Mouse (Mus musculus) forebrain, embryonic 12.5 days (tissue): ENCODE measurements at regions not wholly inside any gene's neighbourhood (a gene's known extent, or its start where the extent isn't known, plus 50 kb on each side); places are given as distances from the start of the nearest gene placed in this dataset.

Source experiments
- ATAC-seq: fragments of 200-750 bp; cut with Nextera tagmentation; 2 replicates; pipeline ENCODE4 v1.8.0; 2017; ENCODE audit warnings: moderate TSS enrichment; ENCODE audit not compliant: low FRiP score
- H3K27ac ChIP-seq: fragments of 300-500 bp; sonication (generic); 2 replicates; pipeline ENCODE4 v1.5.1; 2016; ENCODE audit warnings: mild to moderate bottlenecking
- H3K27me3 ChIP-seq: fragments of 300-500 bp; sonication (generic); 2 replicates; pipeline ENCODE4 v1.6.1; 2016; ENCODE audit warnings: mild to moderate bottlenecking
- H3K36me3 ChIP-seq: fragments of 300-500 bp; sonication (generic); replicated peaks from 2 replicates; pipeline ENCODE4 v1.6.1; 2016; ENCODE audit warnings: mild to moderate bottlenecking
- H3K4me1 ChIP-seq: fragments of 300-500 bp; sonication (generic); 2 replicates; pipeline ENCODE4 v1.6.1; 2016
- H3K4me2 ChIP-seq: fragments of 300-500 bp; sonication (generic); 2 replicates; pipeline ENCODE4 v1.6.1; 2016; ENCODE audit warnings: mild to moderate bottlenecking, moderate library complexity
- H3K4me3 ChIP-seq: fragments of 300-500 bp; sonication (generic); replicated peaks from 2 replicates; pipeline ENCODE4 v1.5.1; 2016; ENCODE audit warnings: mild to moderate bottlenecking
- H3K9ac ChIP-seq: fragments of 300-500 bp; sonication (generic); 2 replicates; pipeline ENCODE4 v1.6.1; 2016; ENCODE audit warnings: mild to moderate bottlenecking
- H3K9me3 ChIP-seq: fragments of 300-500 bp; sonication (generic); 2 replicates; pipeline ENCODE4 v1.6.1; 2016
- WGBS: fragments of 180-500 bp; shearing (Covaris S2); methylation state at CpG from one replicate; pipeline ENCODE4 v1.1.7; 2016; 5-methylcytosine and 5-hydroxymethylcytosine counted together

DNA sequence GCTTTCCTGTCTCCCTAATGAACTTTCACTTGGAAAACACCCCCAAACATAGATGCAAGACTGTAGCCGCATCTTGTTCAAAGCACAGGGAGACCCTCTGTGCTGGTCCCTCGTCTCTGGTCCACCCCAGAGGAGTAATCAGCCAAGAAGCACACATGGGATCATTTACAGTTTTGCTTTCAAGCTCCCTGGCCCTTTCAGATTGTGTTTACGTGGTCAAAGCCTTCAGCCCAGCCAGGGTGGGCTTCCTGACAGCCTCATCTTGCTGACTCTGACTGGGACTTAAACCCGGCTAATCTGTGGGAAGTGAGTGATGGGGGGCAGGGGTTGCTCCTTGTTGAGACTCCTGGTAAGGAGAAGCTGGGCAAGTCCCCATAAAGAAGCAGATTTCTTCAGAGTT, 174.8 kb upstream of the Hes1 start:
- no peak for ATAC-seq
- H3K4me2 ChIP-seq = no peak overlapping the region
- H3K9ac ChIP-seq = no peak overlapping the region
- peaks cover 22% of the 10 kb centered on the region for H3K4me1 ChIP-seq
- no peaks in the 10 kb centered on the region for H3K36me3 ChIP-seq
- no peak overlapping the region for H3K4me3 ChIP-seq
- WGBS = 27% methylated on average over 4 of the region's 4 CpGs
- peaks cover 43% of the 10 kb centered on the region for H3K27me3 ChIP-seq
- no peaks in the 10 kb centered on the region for H3K9me3 ChIP-seq
- no peak overlapping the region for H3K27ac ChIP-seq

DNA sequence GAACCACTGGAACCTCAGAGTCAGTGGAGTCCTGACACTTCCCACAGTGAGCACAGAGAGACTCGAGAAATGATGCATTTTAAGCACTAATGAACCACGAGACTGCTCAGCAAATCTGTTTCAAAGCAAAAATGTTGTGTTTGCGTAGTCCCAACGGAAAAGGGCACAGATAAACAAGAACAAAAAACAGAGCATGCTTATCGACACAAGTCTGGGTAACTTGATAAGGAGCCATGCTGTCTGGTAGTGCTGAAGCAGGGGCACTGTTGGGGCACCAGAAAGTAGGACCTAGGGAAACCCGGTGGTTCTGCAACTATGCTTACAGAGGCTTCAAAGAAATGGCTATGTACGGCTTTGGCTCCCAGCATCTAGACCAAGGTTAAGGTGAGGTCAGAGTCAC, 172.7 kb upstream of the Hes1 start:
- Histone ChIP-seq H3K4me2 (no peak overlapping the region), H3K27ac (no peak overlapping the region), H3K4me3 (no peak overlapping the region), H3K36me3 (no peaks in the 10 kb centered on the region), H3K4me1 (peaks cover 24% of the 10 kb centered on the region), H3K9me3 (no peaks in the 10 kb centered on the region), H3K9ac (no peak overlapping the region), H3K27me3 (peaks cover 33% of the 10 kb centered on the region)
- WGBS = 69% methylated on average over 7 of the region's 7 CpGs
- ATAC-seq = no peak

DNA sequence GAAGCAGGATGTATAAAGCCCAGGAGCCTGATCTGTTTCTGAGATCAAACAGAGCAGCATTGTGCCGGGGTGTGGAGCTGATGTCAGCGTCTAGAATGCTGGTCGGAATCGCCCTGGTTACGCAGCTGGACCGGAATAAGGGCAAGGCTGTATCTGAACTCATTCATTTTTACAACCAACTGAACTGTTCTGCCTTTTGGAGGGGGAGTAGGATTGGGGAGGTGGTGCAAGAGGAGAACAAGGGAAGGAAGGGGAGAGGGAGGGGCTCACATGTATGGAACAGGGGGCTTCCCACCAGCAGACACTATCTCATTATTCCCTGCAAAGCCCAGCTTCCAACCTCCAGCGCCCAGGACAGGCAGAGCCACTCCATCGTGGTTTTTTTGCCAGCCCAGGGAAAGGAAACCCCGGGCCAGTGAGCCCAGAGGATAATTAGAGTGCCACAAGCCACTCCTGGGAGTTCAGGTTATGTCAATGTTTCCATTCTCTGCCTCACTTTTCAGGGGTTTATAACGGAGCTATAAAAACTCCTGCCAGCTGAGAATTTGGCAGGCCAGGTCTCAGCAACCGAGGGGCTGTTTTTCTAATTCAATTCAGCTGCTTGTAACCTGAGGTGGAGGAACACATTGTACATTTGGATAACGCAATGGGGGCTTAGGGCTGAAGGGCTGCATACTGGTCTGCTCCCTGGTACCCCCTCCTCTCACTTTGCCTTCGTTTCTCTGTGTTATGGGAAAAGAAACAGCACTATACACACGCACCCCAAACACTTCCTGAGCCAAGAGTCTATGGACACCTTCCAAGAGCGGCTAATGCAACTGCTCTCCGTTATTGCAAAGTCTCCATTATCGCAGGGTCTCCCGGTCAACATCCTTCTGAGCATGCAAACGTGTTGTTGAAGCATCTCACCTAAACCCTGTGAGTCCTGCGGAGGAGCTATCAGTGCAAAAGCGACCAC, 170.0 kb upstream of the Hes1 start:
- Histone ChIP-seq H3K36me3 (no peaks in the 10 kb centered on the region), H3K27ac (peak overlapping the region; percentile 74), H3K9me3 (no peaks in the 10 kb centered on the region), H3K9ac (peak overlapping the region; percentile 25; the same call in 1 of the 2 replicates), H3K4me1 (peaks cover 23% of the 10 kb centered on the region), H3K4me3 (no peak overlapping the region), H3K27me3 (peaks cover 22% of the 10 kb centered on the region; the same call in 1 of the 2 replicates), H3K4me2 (peak overlapping the region; percentile 32)
- WGBS = 25% methylated on average over 21 of the region's 21 CpGs
- ATAC-seq = peak; percentile 89

DNA sequence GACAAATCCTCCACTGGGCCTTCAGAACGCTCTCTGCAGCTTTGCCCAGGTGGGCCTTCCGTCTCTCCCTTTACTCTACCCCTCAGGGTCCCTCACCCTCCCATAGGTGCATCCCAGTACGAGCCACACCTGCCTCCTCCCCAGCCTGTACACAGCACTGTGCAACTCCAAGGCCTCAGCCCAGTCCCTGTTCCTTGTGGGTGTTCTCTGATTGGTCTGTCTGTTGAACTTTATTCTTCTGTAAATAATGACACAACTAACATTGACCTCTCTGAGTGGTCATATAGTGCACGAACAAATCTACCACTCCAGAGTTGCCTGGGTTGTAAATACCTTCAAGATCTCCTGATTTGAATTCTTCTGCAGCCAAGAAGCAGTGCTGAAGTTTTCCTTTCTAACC, 167.8 kb upstream of the Hes1 start:
- Histone ChIP-seq H3K27ac (no peak overlapping the region), H3K9me3 (no peaks in the 10 kb centered on the region), H3K4me3 (no peak overlapping the region), H3K9ac (no peak overlapping the region), H3K4me2 (no peak overlapping the region), H3K27me3 (peaks cover 12% of the 10 kb centered on the region; the same call in 1 of the 2 replicates), H3K36me3 (no peaks in the 10 kb centered on the region), H3K4me1 (peaks cover 18% of the 10 kb centered on the region)
- ATAC-seq = no peak
- 90% methylated on average over 4 of the region's 4 CpGs for WGBS

DNA sequence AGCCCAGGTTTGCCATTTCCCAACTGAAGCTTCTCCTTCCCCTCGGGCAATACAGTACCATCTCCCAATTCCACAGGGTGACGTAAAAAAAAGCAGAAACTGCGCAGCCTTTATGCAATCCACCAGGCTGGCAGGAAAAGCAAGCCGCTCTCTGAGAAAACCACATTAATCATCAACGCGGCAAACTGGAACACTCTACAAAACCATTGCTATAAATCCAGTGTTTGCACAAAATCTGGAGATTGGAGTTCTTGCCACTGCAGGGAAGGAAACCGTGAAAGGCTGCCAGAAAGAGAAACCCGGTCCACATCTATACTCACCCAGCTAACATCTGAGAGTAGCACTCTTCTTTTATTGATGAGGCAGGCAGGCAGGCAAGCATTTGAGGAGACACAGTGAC, 160.7 kb upstream of the Hes1 start:
- Histone ChIP-seq H3K27me3 (peaks cover 35% of the 10 kb centered on the region), H3K4me3 (no peak overlapping the region), H3K36me3 (no peaks in the 10 kb centered on the region), H3K9ac (no peak overlapping the region), H3K9me3 (no peaks in the 10 kb centered on the region), H3K4me1 (peaks cover 20% of the 10 kb centered on the region), H3K27ac (no peak overlapping the region), H3K4me2 (no peak overlapping the region)
- 77% methylated on average over 8 of the region's 8 CpGs for WGBS
- no peak for ATAC-seq

DNA sequence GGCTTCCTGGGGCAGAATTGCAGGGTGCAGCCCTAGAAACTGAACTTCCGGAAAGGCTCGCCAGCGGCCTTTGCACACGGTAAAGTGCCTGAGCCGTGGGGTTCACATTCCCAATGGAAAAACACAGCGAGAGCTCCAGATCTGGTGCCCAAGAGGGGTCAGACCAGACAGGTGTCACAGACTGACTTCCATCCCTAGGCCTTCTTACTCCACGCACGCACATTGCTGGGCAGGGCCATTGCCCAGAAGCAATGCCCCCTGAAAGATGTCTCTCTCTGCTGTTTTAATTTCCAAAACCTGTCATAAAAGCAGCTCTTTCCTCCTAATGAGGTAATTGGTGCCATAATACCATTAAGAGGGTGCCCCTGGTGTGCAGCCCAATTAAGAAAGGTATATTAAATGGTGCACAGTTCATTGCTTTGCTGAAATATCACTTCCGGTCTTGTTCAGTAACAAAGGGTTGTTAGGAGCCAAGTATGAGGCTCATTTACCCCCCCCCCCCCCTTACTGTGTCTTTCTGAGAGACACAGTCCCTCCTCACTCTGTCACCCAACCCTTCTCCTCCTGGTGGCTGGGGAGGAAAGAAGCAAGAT, 159.9 kb upstream of the Hes1 start:
- no peak for ATAC-seq
- Histone ChIP-seq H3K4me1 (peaks cover 20% of the 10 kb centered on the region), H3K27ac (no peak overlapping the region)

DNA sequence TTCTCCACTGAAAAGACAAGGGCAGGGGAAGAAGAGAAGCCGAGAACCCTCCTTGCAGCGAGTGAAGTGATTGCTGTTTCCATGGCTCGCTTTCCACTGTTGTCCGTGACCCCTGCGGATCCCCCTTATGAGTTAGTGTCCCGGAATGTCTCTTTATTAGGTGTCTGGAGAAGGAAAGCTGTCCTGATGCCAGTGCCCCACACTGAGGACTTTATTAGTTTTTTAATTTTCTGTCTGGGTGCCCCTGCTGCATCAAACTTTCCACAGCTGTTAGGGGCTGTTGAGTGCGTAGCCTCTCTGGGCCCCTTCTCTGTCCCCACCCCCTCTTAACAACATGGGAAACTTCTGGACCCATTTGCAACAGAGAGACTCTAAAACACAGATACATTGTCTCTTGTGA, 156.9 kb upstream of the Hes1 start:
- H3K4me3 ChIP-seq = no peak overlapping the region

More for the DNA sequence above, 159.9 kb upstream of the Hes1 start:
- Histone ChIP-seq H3K4me3 (no peak overlapping the region), H3K9me3 (no peaks in the 10 kb centered on the region), H3K27me3 (peaks cover 35% of the 10 kb centered on the region), H3K4me2 (no peak overlapping the region), H3K9ac (no peak overlapping the region), H3K36me3 (no peaks in the 10 kb centered on the region)
- 47% methylated on average over 9 of the region's 9 CpGs for WGBS

DNA sequence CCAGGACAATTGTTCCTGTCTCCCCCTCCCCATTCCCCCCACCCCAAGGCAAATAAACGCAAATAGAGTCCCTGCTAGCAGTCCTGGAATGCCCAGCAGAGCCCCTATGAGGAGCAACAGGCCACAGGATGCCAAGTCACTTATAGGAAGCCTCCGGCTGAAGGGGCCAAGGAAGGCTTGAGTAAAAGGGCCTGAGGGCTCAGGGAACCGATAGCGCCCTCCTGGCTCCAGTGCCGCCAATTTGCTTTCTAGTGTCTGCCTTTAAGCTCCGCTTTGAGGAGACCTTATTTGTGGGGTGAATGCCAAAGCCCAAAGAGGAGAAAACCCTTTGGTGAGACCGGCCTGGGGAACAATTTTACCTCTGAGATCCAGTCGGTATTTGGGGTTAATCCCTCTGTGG, 156.2 kb upstream of the Hes1 start:
- 13% methylated on average over 8 of the region's 8 CpGs for WGBS
- peaks cover 34% of the 10 kb centered on the region for H3K27me3 ChIP-seq
- no peak overlapping the region for H3K27ac ChIP-seq
- no peak overlapping the region for H3K4me2 ChIP-seq
- peaks cover 28% of the 10 kb centered on the region for H3K4me1 ChIP-seq
- no peak for ATAC-seq
- no peak overlapping the region for H3K4me3 ChIP-seq
- no peaks in the 10 kb centered on the region for H3K36me3 ChIP-seq
- H3K9ac ChIP-seq = no peak overlapping the region
- 0 out of 2 replicates have a peak, but pooled peaks cover 7% of the 10 kb centered on the region for H3K9me3 ChIP-seq

More for the DNA sequence above, 156.9 kb upstream of the Hes1 start:
- peaks cover 28% of the 10 kb centered on the region for H3K4me1 ChIP-seq
- H3K9ac ChIP-seq = no peak overlapping the region
- no peak overlapping the region for H3K27ac ChIP-seq
- H3K4me2 ChIP-seq = no peak overlapping the region
- H3K9me3 ChIP-seq = 0 out of 2 replicates have a peak, but pooled peaks cover 7% of the 10 kb centered on the region
- WGBS = 63% methylated on average over 7 of the region's 7 CpGs
- peaks cover 36% of the 10 kb centered on the region for H3K27me3 ChIP-seq
- no peaks in the 10 kb centered on the region for H3K36me3 ChIP-seq
- ATAC-seq = no peak

DNA sequence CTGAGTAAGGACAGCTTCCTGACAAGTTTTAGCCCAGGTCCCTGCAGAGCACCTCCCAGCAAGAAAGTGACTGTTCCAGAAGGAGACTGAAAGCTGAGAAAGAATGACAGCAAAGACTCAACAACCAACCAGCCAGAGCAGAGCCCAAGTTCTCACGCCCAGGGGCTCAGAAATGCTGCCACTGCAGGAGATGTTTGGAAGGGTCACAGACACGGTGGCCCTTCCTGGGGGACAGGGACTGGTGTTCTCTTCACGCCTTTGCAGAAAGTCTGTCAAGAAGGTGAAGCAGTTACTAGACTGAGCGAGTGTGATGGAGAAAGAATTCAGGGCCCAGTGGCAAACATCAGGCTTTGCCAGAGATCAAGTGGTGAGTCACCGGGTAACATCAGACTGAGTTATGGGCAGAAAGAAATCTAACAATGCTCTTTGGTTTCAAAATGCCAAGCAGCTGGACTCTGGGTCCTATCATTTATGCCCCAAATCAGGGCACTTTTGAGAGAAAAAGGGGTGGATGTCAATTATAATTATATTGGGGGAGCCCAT, 154.2 kb upstream of the Hes1 start:
- 46% methylated on average over 5 of the region's 5 CpGs for WGBS
- no peak overlapping the region for H3K4me3 ChIP-seq
- peaks cover 25% of the 10 kb centered on the region for H3K27me3 ChIP-seq
- H3K9ac ChIP-seq = no peak overlapping the region
- 0 out of 2 replicates have a peak, but pooled peaks cover 7% of the 10 kb centered on the region for H3K9me3 ChIP-seq
- H3K4me1 ChIP-seq = peaks cover 20% of the 10 kb centered on the region
- no peak overlapping the region for H3K27ac ChIP-seq
- H3K36me3 ChIP-seq = no peaks in the 10 kb centered on the region
- H3K4me2 ChIP-seq = no peak overlapping the region
- no peak for ATAC-seq

DNA sequence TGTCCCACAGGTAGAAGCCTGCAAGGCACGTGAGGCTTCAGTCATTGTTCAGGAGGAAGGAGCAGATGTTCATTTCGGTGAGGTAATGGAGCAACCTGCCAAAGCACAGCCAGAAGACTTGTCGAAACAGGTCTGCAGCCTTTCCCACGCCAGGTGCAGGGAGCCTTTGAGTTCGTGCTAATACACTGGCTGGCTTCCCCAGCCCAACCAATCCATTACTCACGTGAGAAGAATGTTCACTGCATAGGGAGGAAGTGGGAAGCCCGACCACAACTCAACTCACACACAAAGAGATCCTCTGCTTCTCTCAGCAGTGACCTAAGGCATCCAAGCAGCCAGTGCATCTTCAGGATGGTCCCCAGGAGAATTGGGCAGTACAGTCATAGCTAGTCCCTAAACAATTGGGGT, 153.0 kb upstream of the Hes1 start:
- H3K4me2 ChIP-seq = no peak overlapping the region
- WGBS = 85% methylated on average over 7 of the region's 7 CpGs
- H3K9me3 ChIP-seq = 0 out of 2 replicates have a peak, but pooled peaks cover 7% of the 10 kb centered on the region
- no peak overlapping the region for H3K4me3 ChIP-seq
- no peaks in the 10 kb centered on the region for H3K36me3 ChIP-seq
- ATAC-seq = no peak
- H3K27me3 ChIP-seq = peaks cover 18% of the 10 kb centered on the region
- no peak overlapping the region for H3K27ac ChIP-seq
- peaks cover 24% of the 10 kb centered on the region for H3K4me1 ChIP-seq
- H3K9ac ChIP-seq = no peak overlapping the region

DNA sequence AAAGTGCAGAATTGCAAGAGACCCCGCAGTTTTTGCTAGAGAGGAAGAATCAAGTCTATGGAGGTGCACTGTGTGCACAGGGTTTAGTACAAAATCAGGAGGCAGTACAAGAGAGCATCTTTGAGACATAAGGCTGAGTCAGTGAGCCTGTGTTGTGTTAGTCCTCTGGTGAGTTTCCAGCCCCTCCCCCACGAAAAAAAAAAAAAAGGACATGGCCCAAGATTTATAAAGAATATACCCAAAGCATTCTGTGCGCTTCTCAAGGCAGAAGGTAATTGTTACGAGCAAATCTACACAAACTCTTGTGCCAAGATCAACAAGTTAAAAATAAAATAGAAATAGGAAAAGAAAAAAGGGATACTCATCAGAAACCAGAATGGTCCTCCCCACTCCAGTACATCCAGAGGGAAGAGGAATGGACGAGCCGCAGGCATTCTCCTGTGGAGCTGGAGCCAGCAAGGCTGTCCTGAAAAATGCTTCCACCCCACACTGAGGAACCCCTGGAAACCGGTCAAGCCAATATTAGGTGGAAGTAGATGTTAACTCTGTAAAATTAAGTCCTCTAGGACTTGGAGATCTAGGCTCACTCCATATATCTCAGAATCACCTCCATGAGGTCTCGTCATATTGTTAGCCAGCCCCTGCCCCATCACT, 150.7 kb upstream of the Hes1 start:
- peaks cover 5% of the 10 kb centered on the region; the same call in 1 of the 2 replicates for H3K27me3 ChIP-seq
- WGBS = 86% methylated on average over 8 of the region's 8 CpGs

DNA sequence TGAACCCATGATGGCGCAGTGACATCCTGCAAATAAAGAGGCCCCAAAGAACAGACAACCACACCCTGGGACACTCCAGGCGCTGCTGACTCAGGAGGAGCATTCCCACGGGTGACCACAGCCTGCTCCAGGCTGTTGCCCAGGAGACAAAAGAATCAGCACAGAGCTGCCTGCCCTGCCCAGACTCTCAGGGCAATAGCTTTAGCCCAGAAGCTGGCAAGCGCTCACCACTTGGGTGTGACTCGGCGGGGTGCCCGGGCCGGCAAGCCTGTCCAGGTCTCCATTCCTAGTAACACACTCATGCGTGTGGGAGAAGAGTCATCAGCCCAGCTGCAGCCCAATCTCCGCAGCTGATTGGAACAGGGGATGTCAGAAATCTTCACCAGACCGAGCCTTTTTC, 148.8 kb upstream of the Hes1 start:
- H3K4me3 ChIP-seq = no peak overlapping the region
- H3K27me3 ChIP-seq = peaks cover 8% of the 10 kb centered on the region; the same call in 1 of the 2 replicates
- H3K9me3 ChIP-seq = 0 out of 2 replicates have a peak, but pooled peaks cover 7% of the 10 kb centered on the region
- peaks cover 7% of the 10 kb centered on the region; the same call in 1 of the 2 replicates for H3K4me1 ChIP-seq
- H3K36me3 ChIP-seq = no peaks in the 10 kb centered on the region
- no peak overlapping the region for H3K27ac ChIP-seq
- no peak overlapping the region for H3K4me2 ChIP-seq
- ATAC-seq = no peak
- 64% methylated on average over 11 of the region's 11 CpGs for WGBS
- H3K9ac ChIP-seq = no peak overlapping the region

More for the DNA sequence above, 150.7 kb upstream of the Hes1 start:
- no peak for ATAC-seq
- H3K4me3 ChIP-seq = no peak overlapping the region
- no peak overlapping the region for H3K9ac ChIP-seq
- H3K4me2 ChIP-seq = no peak overlapping the region
- H3K4me1 ChIP-seq = peaks cover 12% of the 10 kb centered on the region
- H3K27ac ChIP-seq = no peak overlapping the region
- no peaks in the 10 kb centered on the region for H3K36me3 ChIP-seq
- H3K9me3 ChIP-seq = 0 out of 2 replicates have a peak, but pooled peaks cover 7% of the 10 kb centered on the region
